Mouse (Mus musculus) frontal cortex, postnatal 36 days (tissue): Measurements from ENCODE around the gene 4932438H23Rik.

ENCODE experiments used
- DNase-seq, 2 experiments: peaks; one replicate each; pipeline ENCODE4 v3.0.0; 2022; ENCODE audit warnings: low spot score in 2 of 2

The 4932438H23Rik gene

GRCm38 (mm10) chr16:91009942-91010529 is 84.9 kb downstream of the 4932438H23Rik start:
- DNase-seq, result peak in 1 of 2 experiments; percentile 26

DNA sequence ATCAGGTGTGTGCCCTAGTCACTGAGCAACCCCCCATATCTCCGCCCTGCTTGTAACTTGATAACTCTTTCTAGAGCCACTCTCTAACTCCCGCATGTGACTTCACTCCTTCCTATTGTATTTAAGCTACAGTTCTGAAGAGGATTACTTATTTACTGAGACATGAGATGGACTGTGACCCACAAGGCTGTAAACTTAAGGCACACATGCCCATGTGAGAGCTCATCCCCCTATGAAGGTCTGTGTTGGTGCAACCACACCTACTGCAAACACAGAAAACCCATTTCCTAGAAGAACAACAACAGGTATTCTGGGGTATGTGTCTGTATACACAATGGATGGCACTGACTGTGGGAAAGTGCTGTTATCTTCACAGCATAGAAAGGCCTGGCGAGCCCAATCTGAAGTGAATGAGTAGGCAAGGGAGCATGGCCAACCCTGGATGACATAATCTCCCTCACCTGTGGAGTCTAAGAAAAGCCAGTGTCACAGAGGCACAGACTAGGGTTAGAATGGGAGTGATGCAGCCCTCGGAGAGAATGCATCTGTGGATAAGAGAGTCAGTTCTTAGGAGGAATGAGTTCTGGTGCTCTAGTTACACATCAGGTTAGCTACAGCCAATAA is 89.9 kb downstream of the 4932438H23Rik start:
- DNase-seq, result no peak
